Mouse (Mus musculus): ENCODE results near the gene Krtap12-1. TPM values are rescaled to one million over a fixed set of nuclear protein-coding genes. Genes with fewer than 3 reads are reported as not detected.
"Not testable (repeated sequence)": the region's sequence is repeated elsewhere in the genome, so short reads cannot be mapped to it uniquely, and the experiment has no call there.

Gene Krtap12-1
- total and polyA plus RNA-seq, 3 experiments: not detected

GRCm38 (mm10) chr10:77687021-77687420 is 33.4 kb upstream of the Krtap12-1 start:
- Histone ChIP-seq H3K4me3 (ENCODE audit: control insufficient read depth in 1 of 2, insufficient read depth in 1 of 2, low read depth in 2 of 2, low read length in 2 of 2) (no peak overlapping the region), H3K27ac (ENCODE audit: control insufficient read depth, low read depth, low read length) (no peak overlapping the region), H3K4me1 (ENCODE audit: control insufficient read depth in 1 of 2, insufficient read depth in 2 of 2, low read length in 2 of 2) (no peaks in the 10 kb centered on the region), H3K36me3 (ENCODE audit: control insufficient read depth in 1 of 2, insufficient read depth in 2 of 2, low read length in 2 of 2) (no peaks in the 10 kb centered on the region), H3K79me2 (ENCODE audit: control insufficient read depth, insufficient read depth, low read length, poor library complexity) (no peaks in the 10 kb centered on the region), H3K9ac (ENCODE audit: control insufficient read depth, low read depth, low read length, poor library complexity, severe bottlenecking) (no peak overlapping the region), H3K27me3 (ENCODE audit: control insufficient read depth in 1 of 2, insufficient read depth in 2 of 2, low read length in 2 of 2) (peaks cover 13 to 23% of the 10 kb centered on the region in 2 experiments), H3K9me3 (replicated peaks; ENCODE audit: insufficient read depth, low read length) (no peaks in the 10 kb centered on the region)
- no peak for DNase-seq (ENCODE audit: low read depth, low spot score)
- TF ChIP-seq CHD1 (IDR thresholded peaks at IDR 0.05; ENCODE audit: low read depth, low read length) (no peak), ETS1 (IDR thresholded peaks at IDR 0.05; ENCODE audit: low read depth, low read length) (no peak), SIN3A (IDR thresholded peaks at IDR 0.05; ENCODE audit: low read length) (no peak), POLR2AphosphoS2 (IDR thresholded peaks at IDR 0.05; ENCODE audit: low read length) (no peak), MAX (IDR thresholded peaks at IDR 0.05; ENCODE audit: low read length) (no peak), GATA1 (IDR thresholded peaks at IDR 0.05; ENCODE audit: low read depth, low read length) (no peak), USF2 (IDR thresholded peaks at IDR 0.05; ENCODE audit: borderline replicate concordance in 1 of 2, insufficient read depth in 1 of 2, low read depth in 1 of 2, low read length in 2 of 2) (no peak), RAD21 (IDR thresholded peaks at IDR 0.05; ENCODE audit: low read depth, low read length) (no peak), GABPA (IDR thresholded peaks at IDR 0.05; ENCODE audit: low read depth, low read length) (no peak), NELFE (IDR thresholded peaks at IDR 0.05; ENCODE audit: low read depth, low read length) (no peak), KAT2A (conservative IDR thresholded peaks at IDR 0.05; ENCODE audit: low read depth, low read length) (no peak), POLR2A (IDR thresholded peaks at IDR 0.05; ENCODE audit: control insufficient read depth in 1 of 2, insufficient read depth in 1 of 2, low read depth in 1 of 2, low read length in 2 of 2, poor library complexity in 1 of 2) (no peak)

GRCm38 (mm10) chr10:77690356-77690807 is 30.0 kb upstream of the Krtap12-1 start, which contains the start of gene Gm19402:
TSS of gene Gm19402 (minus strand) at chr10:77690757.
- peaks cover 8 to 14% of the 10 kb centered on the region in 2 experiments for H3K27me3 ChIP-seq (ENCODE audit: control insufficient read depth in 1 of 2, insufficient read depth in 2 of 2, low read length in 2 of 2)
- H3K9ac ChIP-seq (ENCODE audit: control insufficient read depth, low read depth, low read length, poor library complexity, severe bottlenecking); H3K4me1 ChIP-seq (ENCODE audit: control insufficient read depth in 1 of 2, insufficient read depth in 2 of 2, low read length in 2 of 2); H3K79me2 ChIP-seq (ENCODE audit: control insufficient read depth, insufficient read depth, low read length, poor library complexity); H3K9me3 ChIP-seq (replicated peaks; ENCODE audit: insufficient read depth, low read length); H3K27ac ChIP-seq (ENCODE audit: control insufficient read depth, low read depth, low read length); H3K4me3 ChIP-seq (ENCODE audit: control insufficient read depth in 1 of 2, insufficient read depth in 1 of 2, low read depth in 2 of 2, low read length in 2 of 2); H3K36me3 ChIP-seq (ENCODE audit: control insufficient read depth in 1 of 2, insufficient read depth in 2 of 2, low read length in 2 of 2); DNase-seq (ENCODE audit: low read depth, low spot score): not testable (repeated sequence)

- no peak within 1 kb of the TSS for H3K4me3 ChIP-seq (ENCODE audit: control insufficient read depth in 1 of 2, insufficient read depth in 1 of 2, low read depth in 2 of 2, low read length in 2 of 2)
- TF ChIP-seq USF2 (IDR thresholded peaks at IDR 0.05; ENCODE audit: borderline replicate concordance in 1 of 2, insufficient read depth in 1 of 2, low read depth in 1 of 2, low read length in 2 of 2) (no peak), RAD21 (IDR thresholded peaks at IDR 0.05; ENCODE audit: low read depth, low read length) (no peak), SIN3A (IDR thresholded peaks at IDR 0.05; ENCODE audit: low read length) (no peak)
- no peaks in the 10 kb centered on the region for H3K4me1 ChIP-seq (ENCODE audit: control insufficient read depth in 1 of 2, insufficient read depth in 2 of 2, low read length in 2 of 2)
- peak; percentile 9 for DNase-seq (ENCODE audit: low read depth, low spot score)
- peaks cover 2 to 5% of the 10 kb centered on the region in 2 experiments; a peak in 3 of 4 replicates for H3K27me3 ChIP-seq (ENCODE audit: control insufficient read depth in 1 of 2, insufficient read depth in 2 of 2, low read length in 2 of 2)
- no peak within 1 kb of the TSS for H3K27ac ChIP-seq (ENCODE audit: control insufficient read depth, low read depth, low read length)
- no peaks in the 10 kb centered on the region for H3K9me3 ChIP-seq (replicated peaks; ENCODE audit: insufficient read depth, low read length)
- H3K9ac ChIP-seq (ENCODE audit: control insufficient read depth, low read depth, low read length, poor library complexity, severe bottlenecking): no peak within 1 kb of the TSS
- no peaks in the 10 kb centered on the region for H3K79me2 ChIP-seq (ENCODE audit: control insufficient read depth, insufficient read depth, low read length, poor library complexity)
- H3K36me3 ChIP-seq (ENCODE audit: control insufficient read depth in 1 of 2, insufficient read depth in 2 of 2, low read length in 2 of 2): no peaks in the 10 kb centered on the region
Observed at GRCm38 (mm10) chr10:77697133-77697532, 23.3 kb upstream of the Krtap12-1 start, which contains the start of gene Gm9508. TSS of gene Gm9508 (minus strand) at chr10:77697233.
